Mouse (Mus musculus) liver, embryonic 12.5 days (tissue): ENCODE results near the gene Zfp146. TPM values are rescaled to one million over a fixed set of nuclear protein-coding genes. Genes with fewer than 3 reads are reported as not detected.
"Not testable (repeated sequence)": the region's sequence is repeated elsewhere in the genome, so short reads cannot be mapped to it uniquely, and the experiment has no call there.

Experiments
- ATAC-seq: fragments of 200-750 bp; cut with Nextera tagmentation; 2 replicates; pipeline ENCODE4 v1.8.0; 2017; ENCODE audit warnings: moderate number of reproducible peaks, mild to moderate bottlenecking, moderate library complexity
- H3K27ac ChIP-seq: fragments of 300-500 bp; sonication (generic); 2 replicates; pipeline ENCODE4 v1.5.1; 2016; ENCODE audit warnings: mild to moderate bottlenecking
- H3K27me3 ChIP-seq: fragments of 300-500 bp; sonication (generic); replicated peaks from 2 replicates; pipeline ENCODE4 v1.6.1; 2016; ENCODE audit warnings: mild to moderate bottlenecking, moderate library complexity
- H3K36me3 ChIP-seq: fragments of 300-500 bp; sonication (generic); 2 replicates; pipeline ENCODE4 v1.6.1; 2016; ENCODE audit warnings: mild to moderate bottlenecking, moderate library complexity
- H3K4me1 ChIP-seq: fragments of 300-500 bp; sonication (generic); 2 replicates; pipeline ENCODE4 v1.6.1; 2016
- H3K4me2 ChIP-seq: fragments of 300-500 bp; sonication (generic); 2 replicates; pipeline ENCODE4 v1.6.1; 2016; ENCODE audit warnings: mild to moderate bottlenecking, moderate library complexity
- H3K4me3 ChIP-seq: fragments of 300-500 bp; sonication (generic); 2 replicates; pipeline ENCODE4 v1.5.1; 2016; ENCODE audit warnings: mild to moderate bottlenecking, moderate library complexity
- H3K9ac ChIP-seq: fragments of 300-500 bp; sonication (generic); 2 replicates; pipeline ENCODE4 v1.6.1; 2016; ENCODE audit warnings: mild to moderate bottlenecking, moderate library complexity
- H3K9me3 ChIP-seq: fragments of 300-500 bp; sonication (generic); replicated peaks from 2 replicates; pipeline ENCODE4 v1.6.1; 2016; ENCODE audit warnings: mild to moderate bottlenecking, moderate library complexity
- WGBS: fragments of 180-500 bp; shearing (Covaris S2); methylation state at CpG from one replicate; pipeline ENCODE4 v1.1.7; 2016; ENCODE audit not compliant: insufficient replicate concordance; 5-methylcytosine and 5-hydroxymethylcytosine counted together
- polyA plus RNA-seq: library from polyadenylated mRNA; unstranded; fragments of >200 nt; fragmentation: Nextera tagmentation; extraction: Ambion mirVana; gene quantifications from 2 replicates; pipeline ENCODE4 v1.2.1, GENCODE M21; 2016

Zfp146 gene
- polyA plus RNA-seq, 1 experiment from 2014 or later: 6.9 TPM

DNA sequence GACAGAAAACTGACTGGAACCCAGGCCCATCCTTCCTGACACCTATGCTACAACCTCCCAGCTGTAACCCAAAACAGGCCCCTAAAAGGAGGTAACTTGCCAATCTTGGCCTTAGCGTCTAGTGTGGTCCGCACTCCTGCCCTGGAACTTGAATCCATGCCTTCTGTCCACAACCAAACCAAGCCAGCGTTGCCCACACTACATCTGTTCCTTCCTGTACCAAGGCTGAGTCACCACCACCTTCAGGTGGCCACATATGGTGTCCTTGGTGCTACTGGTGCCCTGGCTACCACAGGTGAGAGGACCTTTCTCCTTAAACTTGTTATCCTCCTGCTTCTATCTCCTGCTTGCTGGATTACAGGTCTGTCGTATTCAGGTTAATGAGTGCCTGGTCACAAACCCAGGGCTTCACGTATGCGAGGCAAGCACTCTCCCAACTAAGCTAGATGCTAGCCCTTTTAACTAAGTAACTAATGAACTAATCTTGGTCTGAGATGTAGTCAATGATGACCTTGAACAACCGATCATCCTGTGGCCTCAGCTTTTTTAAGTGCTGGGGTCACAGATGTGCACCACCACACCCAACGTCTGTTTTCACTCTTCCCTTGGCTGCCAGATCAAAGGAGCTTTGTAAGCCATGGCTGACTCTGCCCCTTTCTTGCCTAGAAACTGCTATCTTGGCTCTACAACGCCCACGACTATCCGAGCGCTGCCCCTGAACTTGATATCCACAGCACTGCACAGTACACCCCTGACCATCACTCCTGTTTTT is 19.0 kb upstream of the Zfp146 start:
- WGBS: 77% methylated on average over 12 of the region's 12 CpGs
- Histone ChIP-seq H3K9me3 (no peaks in the 10 kb centered on the region), H3K4me3 (no peak overlapping the region), H3K9ac (no peak overlapping the region), H3K4me1 (peaks cover 28% of the 10 kb centered on the region), H3K27ac (no peak overlapping the region), H3K36me3 (peaks cover 77% of the 10 kb centered on the region), H3K4me2 (no peak overlapping the region), H3K27me3 (no peaks in the 10 kb centered on the region)
- no peak for ATAC-seq

DNA sequence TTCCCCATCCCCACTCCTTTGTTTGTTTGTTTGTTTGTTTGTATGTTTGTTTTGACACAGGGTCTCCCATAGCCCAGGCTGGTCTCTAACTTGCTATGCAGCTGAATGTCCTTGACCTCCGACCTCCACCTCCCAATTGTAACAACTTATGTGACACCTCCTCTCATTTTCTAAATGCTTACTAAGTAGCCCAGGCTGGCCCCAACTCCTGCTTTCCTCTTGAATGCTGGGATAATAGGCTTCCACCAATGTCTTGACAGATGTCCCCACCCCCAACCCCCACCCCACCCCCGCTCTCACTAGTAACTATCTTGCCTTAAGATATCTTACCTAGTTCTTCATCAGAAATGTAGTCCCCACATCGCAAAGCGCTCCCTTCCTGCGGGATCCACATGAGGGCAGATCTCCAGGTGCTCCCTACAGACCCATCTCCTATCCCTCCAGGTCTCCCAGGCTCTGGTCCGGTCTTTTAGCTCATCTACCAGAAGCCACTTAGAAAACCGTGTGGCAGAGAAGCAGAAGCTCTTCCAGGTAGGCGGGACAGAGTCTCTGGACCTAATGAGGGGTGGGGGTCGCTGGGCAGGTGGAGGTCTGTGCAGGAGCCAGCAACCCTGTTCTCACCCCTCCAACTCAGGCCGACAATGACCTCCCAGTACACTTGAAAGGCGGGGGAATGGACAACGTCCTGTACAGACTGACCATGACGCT is 15.2 kb upstream of the Zfp146 start:
- ATAC-seq: no peak
- Histone ChIP-seq H3K9me3 (no peaks in the 10 kb centered on the region), H3K4me3 (no peak overlapping the region), H3K9ac (no peak overlapping the region), H3K36me3 (peaks cover 43% of the 10 kb centered on the region), H3K27me3 (no peaks in the 10 kb centered on the region), H3K4me1 (peaks cover 19% of the 10 kb centered on the region), H3K27ac (peak overlapping the region; percentile 45; the same call in 1 of the 2 replicates), H3K4me2 (peak overlapping the region; percentile 74)
- WGBS: 69% methylated on average over 13 of the region's 13 CpGs

DNA sequence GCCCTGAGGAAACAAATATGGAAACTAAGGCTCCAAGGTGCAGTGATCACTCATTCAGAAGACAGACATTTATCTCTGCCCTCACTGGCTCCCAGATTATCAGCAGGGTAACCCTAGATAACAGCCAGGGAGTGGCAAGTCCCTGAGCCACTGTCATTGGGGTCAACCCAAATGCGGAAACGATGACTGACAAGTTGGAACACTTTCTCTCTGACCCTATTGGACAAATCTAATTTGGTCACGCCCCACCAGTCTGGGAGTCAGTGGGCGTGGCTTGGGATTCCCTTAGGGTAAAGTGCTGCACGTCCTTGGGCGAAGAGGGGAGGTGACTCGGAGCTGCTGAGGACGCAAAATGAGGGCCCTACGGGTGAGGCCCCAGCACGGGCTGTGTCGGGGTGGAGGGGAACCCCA is 14.3 kb upstream of the Zfp146 start, which contains the start of gene Cox7a1:
Gene Cox7a1 (plus strand): TSS at position 266 of the 411 bp plus-strand sequence.
- under 1% methylated on average over 11 of the region's 11 CpGs for WGBS
- no peaks in the 10 kb centered on the region for H3K9me3 ChIP-seq
- peaks cover 19% of the 10 kb centered on the region for H3K4me1 ChIP-seq
- peak within 1 kb of the TSS; percentile 39 for H3K4me3 ChIP-seq
- no peaks in the 10 kb centered on the region for H3K27me3 ChIP-seq
- H3K4me2 ChIP-seq: peak within 1 kb of the TSS; percentile 74
- ATAC-seq: peak; percentile 90
- H3K9ac ChIP-seq: peak within 1 kb of the TSS; percentile 57
- H3K27ac ChIP-seq: peak within 1 kb of the TSS; percentile 45; the same call in 1 of the 2 replicates
- H3K36me3 ChIP-seq: peaks cover 35% of the 10 kb centered on the region

DNA sequence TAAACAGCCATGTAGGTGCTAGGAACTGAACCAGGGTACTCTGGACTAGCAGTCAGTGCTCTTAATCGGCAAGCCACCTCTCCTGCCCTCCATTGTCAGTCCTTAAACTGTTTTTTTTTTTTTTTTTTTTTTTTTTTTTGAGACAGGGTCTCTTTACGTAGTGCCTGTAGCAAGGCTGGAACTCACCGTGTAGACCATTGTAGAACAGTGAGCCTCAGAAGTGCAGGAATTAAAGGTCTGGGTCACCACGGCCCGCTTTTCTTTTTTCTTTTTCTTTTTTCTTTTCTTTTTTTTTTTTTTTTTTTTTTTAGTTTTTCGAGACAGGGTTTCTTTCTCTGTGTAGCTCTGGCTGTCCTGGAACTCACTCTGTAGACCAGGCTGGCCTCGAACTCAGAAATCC is 13.6 kb upstream of the Zfp146 start:
- H3K27me3 ChIP-seq, H3K27ac ChIP-seq, H3K4me3 ChIP-seq, ATAC-seq, H3K9ac ChIP-seq, H3K9me3 ChIP-seq: not testable (repeated sequence)
- H3K36me3 ChIP-seq: peaks cover 33% of the 10 kb centered on the region
- peaks cover 19% of the 10 kb centered on the region for H3K4me1 ChIP-seq
- 58% methylated on average over 7 of the region's 7 CpGs for WGBS
- H3K4me2 ChIP-seq: peak overlapping the region; percentile 74

DNA sequence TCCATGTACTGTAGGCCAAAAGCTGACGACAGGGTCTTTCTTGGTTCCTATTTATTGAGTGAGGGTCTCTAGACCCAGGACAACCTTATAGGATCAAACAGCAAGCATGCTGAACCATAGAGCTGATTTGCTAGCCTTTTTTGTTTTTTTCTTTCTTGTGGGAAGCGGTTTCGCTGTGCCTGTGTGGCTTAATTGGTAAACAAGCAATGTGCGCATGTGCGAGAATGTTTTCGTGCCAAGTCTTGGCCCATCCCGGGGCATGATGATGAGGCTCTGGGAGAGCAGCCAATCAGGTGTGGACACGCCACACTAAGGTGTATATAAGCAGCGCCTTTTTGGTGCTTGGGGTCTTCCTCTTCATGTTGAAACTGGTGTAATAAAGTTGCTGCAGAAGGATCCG is 12.4 kb upstream of the Zfp146 start:
- not testable (repeated sequence) for H3K27ac ChIP-seq, H3K9ac ChIP-seq, H3K27me3 ChIP-seq, ATAC-seq, H3K4me3 ChIP-seq, H3K9me3 ChIP-seq, H3K4me2 ChIP-seq
- WGBS: 87% methylated on average over 10 of the region's 10 CpGs
- Histone ChIP-seq H3K36me3 (peaks cover 28% of the 10 kb centered on the region), H3K4me1 (peaks cover 19% of the 10 kb centered on the region)

DNA sequence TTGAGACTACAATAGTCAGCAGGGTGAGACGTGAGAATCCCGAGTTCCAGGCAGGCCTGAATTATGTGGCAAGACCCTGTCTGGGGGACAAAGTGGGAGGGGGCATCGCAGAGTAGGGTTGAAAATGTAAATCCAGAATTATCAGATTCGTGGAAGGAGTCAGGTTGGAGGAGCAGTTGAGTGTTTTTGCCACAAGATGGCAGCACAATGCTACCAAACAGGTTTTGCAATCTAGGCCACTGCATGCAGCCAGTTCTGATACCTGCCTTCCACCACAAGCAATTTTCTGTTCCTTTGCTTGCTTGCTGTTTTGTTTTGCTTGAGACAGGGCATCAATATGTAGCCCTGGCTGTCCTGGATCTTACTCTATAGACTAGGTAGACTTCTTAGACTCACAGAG is 11.8 kb upstream of the Zfp146 start:
- Histone ChIP-seq H3K27me3 (no peaks in the 10 kb centered on the region), H3K4me2 (no peak overlapping the region), H3K4me1 (peaks cover 19% of the 10 kb centered on the region), H3K4me3 (no peak overlapping the region), H3K9me3 (no peaks in the 10 kb centered on the region), H3K27ac (no peak overlapping the region), H3K9ac (no peak overlapping the region), H3K36me3 (peaks cover 25% of the 10 kb centered on the region)
- no peak for ATAC-seq
- WGBS: 0% methylated on average over 4 of the region's 4 CpGs

DNA sequence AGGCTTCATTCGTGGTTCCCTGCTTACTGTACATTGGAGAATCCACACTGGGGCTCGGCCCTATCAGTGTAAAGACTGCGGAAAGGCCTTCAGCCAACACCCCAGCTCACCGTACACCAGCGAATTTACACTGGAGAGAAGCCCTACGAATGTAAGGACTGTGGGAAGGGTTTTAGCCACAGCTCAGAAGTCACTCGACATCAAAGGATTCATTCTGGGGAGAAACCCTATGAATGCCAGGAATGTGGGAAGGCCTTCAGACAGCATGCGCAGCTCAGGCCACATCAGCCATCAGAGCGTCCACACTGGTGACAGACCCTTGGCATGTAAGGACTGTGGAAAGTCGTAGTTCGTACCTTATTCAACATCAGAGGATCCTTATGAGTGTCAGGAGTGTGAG is 8.7 kb upstream of the Zfp146 start:
- 81% methylated on average over 11 of the region's 11 CpGs for WGBS
- no peak for ATAC-seq
- H3K9ac ChIP-seq: no peak overlapping the region
- H3K27ac ChIP-seq: no peak overlapping the region
- no peak overlapping the region for H3K4me2 ChIP-seq
- H3K27me3 ChIP-seq: no peaks in the 10 kb centered on the region
- H3K36me3 ChIP-seq: peaks cover 18% of the 10 kb centered on the region
- no peaks in the 10 kb centered on the region; the same call in 1 of the 2 replicates for H3K4me1 ChIP-seq
- no peak overlapping the region for H3K4me3 ChIP-seq
- H3K9me3 ChIP-seq: no peaks in the 10 kb centered on the region

DNA sequence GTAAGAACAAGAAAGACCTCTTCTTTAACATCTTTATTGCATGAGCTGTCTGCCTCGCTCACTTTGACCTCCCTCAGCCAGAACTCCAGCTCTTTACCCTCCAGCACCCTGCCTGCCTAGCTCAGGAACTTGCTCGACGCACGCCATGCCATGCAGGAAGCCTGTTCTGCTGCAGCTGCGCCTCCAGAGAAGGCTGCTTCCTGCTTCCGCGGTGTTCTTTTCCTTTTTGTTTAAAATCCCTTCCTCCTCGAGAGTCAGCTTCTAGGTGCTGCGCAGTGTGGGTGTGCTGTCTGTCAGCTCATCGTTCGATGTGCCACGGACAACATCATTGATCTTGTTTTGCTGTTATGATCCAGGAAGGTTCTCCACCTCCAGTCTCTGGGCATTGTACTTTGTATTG is 6.9 kb upstream of the Zfp146 start:
- WGBS: 60% methylated on average over 12 of the region's 12 CpGs
- Histone ChIP-seq H3K27ac (no peak overlapping the region), H3K4me2 (no peak overlapping the region), H3K9ac (no peak overlapping the region), H3K27me3 (no peaks in the 10 kb centered on the region), H3K4me3 (no peak overlapping the region), H3K4me1 (no peaks in the 10 kb centered on the region), H3K36me3 (peaks cover 18% of the 10 kb centered on the region), H3K9me3 (no peaks in the 10 kb centered on the region)
- peak; percentile 20; the same call in 1 of the 2 replicates for ATAC-seq

DNA sequence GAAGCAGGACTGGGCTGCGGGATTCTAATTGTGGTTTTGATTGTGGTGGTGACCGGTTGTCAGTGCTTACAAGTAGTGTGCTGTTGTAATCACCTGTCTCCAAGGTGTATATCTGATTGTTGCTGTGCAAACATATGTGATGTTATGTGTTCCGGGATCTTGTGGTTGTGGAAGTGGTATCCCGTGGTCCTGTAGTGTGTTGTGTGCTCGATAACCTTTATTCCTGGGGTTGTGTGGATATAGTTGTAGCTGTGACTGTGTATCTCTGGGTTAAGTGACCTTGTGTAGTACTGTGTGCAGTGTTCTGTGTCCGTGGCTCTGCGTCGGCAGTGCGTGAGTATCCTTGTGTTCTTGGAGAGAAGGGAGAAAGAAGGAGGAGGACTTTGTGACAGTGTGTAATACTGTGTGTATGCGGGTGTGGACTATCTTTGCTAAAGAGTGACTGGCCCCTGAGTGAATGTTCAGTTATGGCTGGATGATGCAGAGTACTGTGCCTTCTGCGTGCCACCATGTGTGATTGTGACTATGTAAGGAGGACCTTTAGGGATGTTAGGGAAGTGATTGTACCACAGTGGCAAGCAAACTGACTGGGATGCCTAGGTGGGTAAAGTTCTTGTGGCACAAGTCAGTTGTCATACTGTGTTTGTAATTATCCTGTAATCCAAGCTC is 867 bp upstream of the Zfp146 start:
- no peaks in the 10 kb centered on the region for H3K27me3 ChIP-seq
- peak overlapping the region; percentile 75 for H3K4me2 ChIP-seq
- H3K4me3 ChIP-seq: peak overlapping the region; percentile 80
- H3K36me3 ChIP-seq: peaks cover 25% of the 10 kb centered on the region
- 22% methylated on average over 11 of the region's 11 CpGs for WGBS
- ATAC-seq: peak; percentile 27; the same call in 1 of the 2 replicates
- peak overlapping the region; percentile 85 for H3K9ac ChIP-seq
- peaks cover 7% of the 10 kb centered on the region; the same call in 1 of the 2 replicates for H3K9me3 ChIP-seq
- H3K4me1 ChIP-seq: peaks cover 19% of the 10 kb centered on the region
- H3K27ac ChIP-seq: peak overlapping the region; percentile 62

DNA sequence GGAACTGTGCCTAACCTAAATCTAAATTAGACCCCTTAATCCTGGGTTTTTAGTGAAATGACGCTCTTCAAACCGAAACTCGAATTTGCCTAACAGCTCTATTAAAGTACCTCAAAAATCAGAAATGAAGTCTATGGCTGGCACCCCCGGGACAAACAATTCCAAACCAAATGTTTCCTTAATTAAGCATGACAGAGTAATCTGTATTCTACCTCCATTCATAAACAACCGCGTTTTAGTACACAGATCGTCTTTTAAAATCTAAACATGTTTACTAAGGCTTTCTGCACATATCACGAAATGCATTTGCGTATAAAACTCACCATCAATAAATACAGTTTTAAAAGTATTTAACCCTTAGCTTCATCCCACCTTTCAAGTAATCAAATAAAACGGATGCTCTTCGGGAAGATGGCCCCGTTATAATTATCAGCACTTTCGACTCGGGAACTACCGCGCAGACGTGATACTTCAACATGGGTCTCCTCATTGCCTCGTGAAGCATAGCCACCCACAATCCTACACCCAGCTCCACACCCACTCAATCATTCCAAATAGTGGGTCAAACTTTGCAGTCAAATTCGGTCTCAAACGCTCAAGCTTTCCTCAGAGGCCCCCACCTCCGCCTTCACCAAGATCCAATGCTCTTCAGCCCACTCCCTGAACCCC is 502 bp downstream of the Zfp146 start:
- peaks cover 18% of the 10 kb centered on the region; the same call in 1 of the 2 replicates for H3K9me3 ChIP-seq
- peak overlapping the region; percentile 82 for H3K27ac ChIP-seq
- H3K9ac ChIP-seq: peak overlapping the region; percentile 85
- H3K36me3 ChIP-seq: peaks cover 37% of the 10 kb centered on the region
- peak; percentile 13 for ATAC-seq
- no peaks in the 10 kb centered on the region for H3K27me3 ChIP-seq
- peaks cover 19% of the 10 kb centered on the region for H3K4me1 ChIP-seq
- H3K4me2 ChIP-seq: peak overlapping the region; percentile 75
- 3% methylated on average over 21 of the region's 21 CpGs for WGBS
- peak overlapping the region; percentile 80 for H3K4me3 ChIP-seq

DNA sequence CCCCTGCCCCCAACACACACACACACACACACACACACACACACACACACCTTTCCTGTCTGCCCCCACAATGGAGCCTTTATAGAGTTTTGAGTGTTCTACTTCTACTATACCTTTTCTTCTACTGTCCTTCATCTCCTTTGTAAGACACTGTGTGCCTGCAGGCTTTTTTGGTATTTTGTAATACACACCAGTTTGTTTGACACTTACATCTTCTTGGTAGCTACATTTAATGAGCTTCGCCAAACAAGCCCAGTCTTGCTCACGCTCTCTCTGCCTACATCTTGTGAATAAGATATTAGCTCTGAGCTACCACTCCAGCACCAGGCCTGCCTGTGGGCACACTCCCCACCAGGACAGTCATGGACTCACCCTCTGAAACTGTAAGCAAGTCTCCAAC is 4.8 kb downstream of the Zfp146 start:
- ATAC-seq: no peak
- Histone ChIP-seq H3K27ac (no peak overlapping the region), H3K27me3 (no peaks in the 10 kb centered on the region), H3K36me3 (peaks cover 79% of the 10 kb centered on the region), H3K4me2 (no peak overlapping the region), H3K4me1 (peaks cover 9% of the 10 kb centered on the region), H3K4me3 (no peak overlapping the region), H3K9ac (no peak overlapping the region), H3K9me3 (peaks cover 51% of the 10 kb centered on the region)
- WGBS: 96% methylated on average over 2 of the region's 2 CpGs
